Mouse (Mus musculus) cortical plate, adult 2 months (tissue): ENCODE measurements at regions not wholly inside any gene's neighbourhood (a gene's known extent, or its start where the extent isn't known, plus 50 kb on each side); places are given as distances from the start of the nearest gene placed in this dataset.
A peak's percentile ranks its signal among the peaks of the same experiment; 100 is the strongest.

Experiments used
- H3K27ac ChIP-seq: fragments of 200-500 bp; 2 replicates; pipeline ENCODE4 v1.5.1; 2012; ENCODE audit warnings: low read length, control low read depth, inconsistent platforms; ENCODE audit not compliant: insufficient read depth
- H3K4me1 ChIP-seq: fragments of 200-500 bp; 2 replicates; pipeline ENCODE4 v1.6.1; 2011; ENCODE audit warnings: low read length; ENCODE audit not compliant: control insufficient read depth, insufficient read depth
- H3K4me3 ChIP-seq: fragments of 200-500 bp; 2 replicates; pipeline ENCODE4 v1.5.1; 2011; ENCODE audit warnings: mild to moderate bottlenecking, low read length, control low read depth; ENCODE audit not compliant: insufficient read depth
- CTCF ChIP-seq: fragments of 200-500 bp; IDR thresholded peaks from 2 replicates; pipeline ENCODE4 v1.5.1; 2011; ENCODE audit warnings: mild to moderate bottlenecking, control low read depth, low read length; ENCODE audit not compliant: insufficient read depth; ENCODE audit errors: extremely low read depth
- POLR2A ChIP-seq: fragments of 200-500 bp; IDR thresholded peaks from 2 replicates; pipeline ENCODE4 v1.6.1; 2011; ENCODE audit warnings: mild to moderate bottlenecking, low read length, control low read depth; ENCODE audit not compliant: insufficient read depth; ENCODE audit errors: extremely low read depth

GRCm38 (mm10) chr3:35321991-35322390 is 431.9 kb upstream of the Atp11b start:
- no peak overlapping the region for H3K4me3 ChIP-seq
- H3K27ac ChIP-seq = no peak overlapping the region
- no peaks in the 10 kb centered on the region for H3K4me1 ChIP-seq
- TF ChIP-seq CTCF (no peak), POLR2A (no peak)

GRCm38 (mm10) chr3:35322899-35323298 is 431.0 kb upstream of the Atp11b start:
- H3K4me1 ChIP-seq = no peaks in the 10 kb centered on the region
- no peak overlapping the region for H3K27ac ChIP-seq
- no peak overlapping the region for H3K4me3 ChIP-seq
- TF ChIP-seq POLR2A = no peak
- TF ChIP-seq CTCF = no peak

- TF ChIP-seq CTCF (peak; percentile 55), POLR2A (no peak)
- no peak overlapping the region for H3K27ac ChIP-seq
- H3K4me3 ChIP-seq = no peak overlapping the region
- H3K4me1 ChIP-seq = no peaks in the 10 kb centered on the region
These were observed 430.3 kb upstream of the Atp11b start for GRCm38 (mm10) chr3:35323450-35324077.

GRCm38 (mm10) chr3:35324186-35324585 is 429.7 kb upstream of the Atp11b start:
- Histone ChIP-seq H3K27ac (no peak overlapping the region), H3K4me3 (no peak overlapping the region)
- TF ChIP-seq CTCF = no peak
- no peak for TF ChIP-seq POLR2A

GRCm38 (mm10) chr3:35332534-35333272 is 421.2 kb upstream of the Atp11b start:
- Histone ChIP-seq H3K4me1 (no peaks in the 10 kb centered on the region), H3K4me3 (no peak overlapping the region), H3K27ac (no peak overlapping the region; the same call in 1 of the 2 replicates)
- TF ChIP-seq CTCF = no peak

More at GRCm38 (mm10) chr3:35324186-35324585, 429.7 kb upstream of the Atp11b start:
- no peaks in the 10 kb centered on the region for H3K4me1 ChIP-seq

- H3K27ac ChIP-seq = no peak overlapping the region
- H3K4me3 ChIP-seq = no peak overlapping the region
- no peaks in the 10 kb centered on the region for H3K4me1 ChIP-seq
- no peak for TF ChIP-seq CTCF
- no peak for TF ChIP-seq POLR2A
These were observed 419.9 kb upstream of the Atp11b start for GRCm38 (mm10) chr3:35334017-35334416.

- H3K4me1 ChIP-seq = no peaks in the 10 kb centered on the region
- no peak overlapping the region for H3K27ac ChIP-seq
- TF ChIP-seq CTCF (no peak), POLR2A (no peak)
- no peak overlapping the region for H3K4me3 ChIP-seq
These were observed 419.4 kb upstream of the Atp11b start for GRCm38 (mm10) chr3:35334546-35334945.

- no peak overlapping the region for H3K4me3 ChIP-seq
- no peak for TF ChIP-seq POLR2A
- TF ChIP-seq CTCF = no peak
- no peaks in the 10 kb centered on the region; the same call in 1 of the 2 replicates for H3K4me1 ChIP-seq
- H3K27ac ChIP-seq = no peak overlapping the region
These were observed 418.1 kb upstream of the Atp11b start for GRCm38 (mm10) chr3:35335837-35336236.

GRCm38 (mm10) chr3:35340525-35340924 is 413.4 kb upstream of the Atp11b start:
- Histone ChIP-seq H3K4me1 (no peaks in the 10 kb centered on the region; the same call in 1 of the 2 replicates), H3K27ac (peak overlapping the region; percentile 48; the same call in 1 of the 2 replicates), H3K4me3 (peak overlapping the region; percentile 12; the same call in 1 of the 2 replicates)
- TF ChIP-seq CTCF (no peak), POLR2A (no peak)

GRCm38 (mm10) chr3:35340935-35341800 is 412.7 kb upstream of the Atp11b start:
- TF ChIP-seq CTCF (no peak), POLR2A (no peak)
- H3K4me3 ChIP-seq = peak overlapping the region; percentile 12; the same call in 1 of the 2 replicates
- H3K27ac ChIP-seq = peak overlapping the region; percentile 48
- H3K4me1 ChIP-seq = no peaks in the 10 kb centered on the region; the same call in 1 of the 2 replicates
